Mouse (Mus musculus) forebrain, embryonic 14.5 days (tissue): ENCODE data around the gene Brap. TPM values are rescaled to one million over a fixed set of nuclear protein-coding genes. Genes with fewer than 3 reads are reported as not detected.

Experiments
- ATAC-seq: fragments of 200-750 bp; cut with Nextera tagmentation; 2 replicates; pipeline ENCODE4 v1.8.0; 2017; ENCODE audit warnings: mild to moderate bottlenecking, moderate library complexity
- DNase-seq: peaks from one replicate; pipeline ENCODE4 v3.0.0-alpha.2; 2015; ENCODE audit warnings: low spot score
- H3K27ac ChIP-seq: fragments of 300-500 bp; sonication (generic); 2 replicates; pipeline ENCODE4 v1.5.1; 2014; ENCODE audit warnings: low read depth, mild to moderate bottlenecking, control low read depth, low read length, moderate library complexity
- H3K27me3 ChIP-seq: fragments of 300-500 bp; sonication (generic); replicated peaks from 2 replicates; pipeline ENCODE4 v1.6.1; 2014; ENCODE audit warnings: low read length, control low read depth, mixed read lengths; ENCODE audit not compliant: control insufficient read depth, insufficient read depth
- H3K36me3 ChIP-seq: fragments of 300-500 bp; sonication (generic); 2 replicates; pipeline ENCODE4 v1.6.1; 2014; ENCODE audit warnings: low read length, control low read depth; ENCODE audit not compliant: control insufficient read depth, insufficient read depth
- H3K4me1 ChIP-seq: fragments of 300-500 bp; sonication (generic); 2 replicates; pipeline ENCODE4 v1.6.1; 2014; ENCODE audit warnings: antibody characterized with exemption, low read length, control low read depth; ENCODE audit not compliant: control insufficient read depth, insufficient read depth
- H3K4me2 ChIP-seq: fragments of 300-500 bp; sonication (generic); 2 replicates; pipeline ENCODE4 v1.6.1; 2014; ENCODE audit warnings: mild to moderate bottlenecking, control low read depth, low read length
- H3K4me3 ChIP-seq: fragments of 300-500 bp; sonication (generic); 2 replicates; pipeline ENCODE4 v1.5.1; 2014; ENCODE audit warnings: low read depth, low read length, control low read depth
- H3K9ac ChIP-seq: fragments of 300-500 bp; sonication (generic); 2 replicates; pipeline ENCODE4 v1.6.1; 2014; ENCODE audit warnings: mild to moderate bottlenecking, low read length, control low read depth, moderate library complexity
- H3K9me3 ChIP-seq: fragments of 300-500 bp; sonication (generic); replicated peaks from 2 replicates; pipeline ENCODE4 v1.6.1; 2016; ENCODE audit warnings: low read length, control low read depth, mixed read lengths; ENCODE audit not compliant: control insufficient read depth
- WGBS: fragments of 180-500 bp; shearing (Covaris S2); extraction: QIAGEN DNeasy Blood & Tissue Kit; methylation state at CpG from one replicate; pipeline ENCODE4 v1.1.7; 2014; 5-methylcytosine and 5-hydroxymethylcytosine counted together
- polyA plus RNA-seq: library from polyadenylated mRNA; unstranded; fragments of >200 nt; fragmentation: Nextera tagmentation; extraction: Ambion mirVana; gene quantifications from 2 replicates; pipeline ENCODE4 v1.2.1, GENCODE M21; 2014

Gene Brap
- polyA plus RNA-seq, 1 experiment from 2014 or later = 36.8 TPM

- no peak for DNase-seq
- H3K9ac ChIP-seq = no peak overlapping the region
- WGBS = 87% methylated on average over 6 of the region's 6 CpGs
- H3K27me3 ChIP-seq = no peaks in the 10 kb centered on the region
- H3K27ac ChIP-seq = no peak overlapping the region
- ATAC-seq = no peak
- peaks cover 22% of the 10 kb centered on the region for H3K4me1 ChIP-seq
- no peaks in the 10 kb centered on the region for H3K9me3 ChIP-seq
- no peak overlapping the region for H3K4me2 ChIP-seq
- H3K4me3 ChIP-seq = no peak overlapping the region
- H3K36me3 ChIP-seq = no peaks in the 10 kb centered on the region
These were observed 54.6 kb downstream of the Brap start for GRCm38 (mm10) chr5:121714928-121715327.

GRCm38 (mm10) chr5:121718462-121718861 is 58.1 kb downstream of the Brap start:
- H3K36me3 ChIP-seq = no peaks in the 10 kb centered on the region
- no peak overlapping the region for H3K4me3 ChIP-seq
- DNase-seq (no peak), ATAC-seq (no peak)
- H3K4me2 ChIP-seq = no peak overlapping the region
- H3K9me3 ChIP-seq = no peaks in the 10 kb centered on the region
- no peak overlapping the region for H3K27ac ChIP-seq
- no peaks in the 10 kb centered on the region for H3K27me3 ChIP-seq
- 87% methylated on average over 5 of the region's 5 CpGs for WGBS
- no peak overlapping the region for H3K9ac ChIP-seq
- H3K4me1 ChIP-seq = peaks cover 19% of the 10 kb centered on the region

GRCm38 (mm10) chr5:121720888-121721585 is 60.7 kb downstream of the Brap start:
- Histone ChIP-seq H3K4me2 (no peak overlapping the region), H3K27me3 (no peaks in the 10 kb centered on the region), H3K9me3 (no peaks in the 10 kb centered on the region), H3K4me3 (no peak overlapping the region), H3K9ac (no peak overlapping the region), H3K27ac (no peak overlapping the region), H3K36me3 (no peaks in the 10 kb centered on the region), H3K4me1 (peaks cover 3% of the 10 kb centered on the region; the same call in 1 of the 2 replicates)
- ATAC-seq (no peak), DNase-seq (no peak)
- 90% methylated on average over 5 of the region's 5 CpGs for WGBS

- no peak for ATAC-seq
These were observed 61.5 kb downstream of the Brap start for GRCm38 (mm10) chr5:121721841-121722240.

GRCm38 (mm10) chr5:121724678-121725077 is 64.3 kb downstream of the Brap start:
- H3K4me2 ChIP-seq = no peak overlapping the region
- no peak overlapping the region for H3K4me3 ChIP-seq
- no peaks in the 10 kb centered on the region for H3K27me3 ChIP-seq
- H3K36me3 ChIP-seq = no peaks in the 10 kb centered on the region; the same call in 1 of the 2 replicates
- no peak for DNase-seq
- no peak overlapping the region for H3K9ac ChIP-seq
- no peak for ATAC-seq
- H3K9me3 ChIP-seq = no peaks in the 10 kb centered on the region
- WGBS = 90% methylated on average over 1 of the region's 1 CpGs
- H3K4me1 ChIP-seq = no peaks in the 10 kb centered on the region
- no peak overlapping the region for H3K27ac ChIP-seq

More at GRCm38 (mm10) chr5:121721841-121722240, 61.5 kb downstream of the Brap start:
- H3K27me3 ChIP-seq = no peaks in the 10 kb centered on the region
- H3K36me3 ChIP-seq = no peaks in the 10 kb centered on the region
- H3K9me3 ChIP-seq = no peaks in the 10 kb centered on the region
- H3K4me2 ChIP-seq = no peak overlapping the region
- H3K9ac ChIP-seq = no peak overlapping the region
- no peaks in the 10 kb centered on the region for H3K4me1 ChIP-seq
- DNase-seq = no peak
- WGBS = 89% methylated on average over 3 of the region's 3 CpGs
- no peak overlapping the region for H3K4me3 ChIP-seq
- no peak overlapping the region for H3K27ac ChIP-seq

GRCm38 (mm10) chr5:121730057-121730456 is 69.7 kb downstream of the Brap start:
- H3K4me1 ChIP-seq = no peaks in the 10 kb centered on the region
- H3K9ac ChIP-seq = no peak overlapping the region
- H3K27me3 ChIP-seq = no peaks in the 10 kb centered on the region
- no peak overlapping the region for H3K4me2 ChIP-seq
- ATAC-seq = no peak
- WGBS = 98% methylated on average over 2 of the region's 2 CpGs
- no peaks in the 10 kb centered on the region; the same call in 1 of the 2 replicates for H3K36me3 ChIP-seq
- H3K27ac ChIP-seq = no peak overlapping the region
- no peaks in the 10 kb centered on the region for H3K9me3 ChIP-seq
- no peak overlapping the region for H3K4me3 ChIP-seq
- no peak for DNase-seq

- no peaks in the 10 kb centered on the region for H3K36me3 ChIP-seq
- H3K27ac ChIP-seq = no peak overlapping the region
- ATAC-seq = no peak
- H3K4me2 ChIP-seq = no peak overlapping the region
- no peaks in the 10 kb centered on the region for H3K4me1 ChIP-seq
- no peaks in the 10 kb centered on the region for H3K9me3 ChIP-seq
- H3K4me3 ChIP-seq = no peak overlapping the region
- 98% methylated on average over 3 of the region's 3 CpGs for WGBS
- no peak overlapping the region for H3K9ac ChIP-seq
- H3K27me3 ChIP-seq = no peaks in the 10 kb centered on the region
- no peak for DNase-seq
These were observed 76.3 kb downstream of the Brap start for GRCm38 (mm10) chr5:121736641-121737040.

Other genes starting within 250 kb of the Brap start
- 1.0 and 1.7 TPM in 2 replicates for gene Tmem116, start 208.7 kb upstream of the Brap start, polyA plus RNA-seq
- gene Erp29, start 208.1 kb upstream of the Brap start, polyA plus RNA-seq = 125 and 138 TPM in 2 replicates
- not detected in 2 replicates for gene Adam1b, start 157.1 kb upstream of the Brap start, polyA plus RNA-seq
- gene Adam1a, start 115.1 kb upstream of the Brap start, polyA plus RNA-seq = 2.2 and 3.2 TPM in 2 replicates
- not detected in 2 replicates for gene Gm42878, start 115.1 kb upstream of the Brap start, polyA plus RNA-seq
- gene Mapkapk5, start 114.7 kb upstream of the Brap start, polyA plus RNA-seq = 55.8 and 64.0 TPM in 2 replicates
- 38.3 and 42.2 TPM in 2 replicates for gene Aldh2, start 66.7 kb upstream of the Brap start, polyA plus RNA-seq
- 1.1 and 1.2 TPM in 2 replicates for gene Acad12, start 41.6 kb upstream of the Brap start, polyA plus RNA-seq
- 0.84 and 1.1 TPM in 2 replicates for gene Acad10, start within 50 bp of the Brap start, polyA plus RNA-seq
- 43.5 and 49.5 TPM in 2 replicates for gene Atxn2, start 50.8 kb downstream of the Brap start, polyA plus RNA-seq
- gene Sh2b3, start 177.1 kb downstream of the Brap start, polyA plus RNA-seq = 4.4 and 5.4 TPM in 2 replicates
- gene Pheta1, start 188.4 kb downstream of the Brap start, polyA plus RNA-seq = 34.7 and 41.4 TPM in 2 replicates